Mouse (Mus musculus) ovary, postnatal 36 days (tissue): Measurements from ENCODE around the gene Osbpl3.

Experiments used
- DNase-seq: peaks from one replicate; pipeline ENCODE4 v3.0.0; 2022; ENCODE audit warnings: low spot score, mixed read lengths

Gene Osbpl3

GRCm38 (mm10) chr6:50371501-50372086, 84.4 kb downstream of the Osbpl3 start:
- DNase-seq: no peak

DNA sequence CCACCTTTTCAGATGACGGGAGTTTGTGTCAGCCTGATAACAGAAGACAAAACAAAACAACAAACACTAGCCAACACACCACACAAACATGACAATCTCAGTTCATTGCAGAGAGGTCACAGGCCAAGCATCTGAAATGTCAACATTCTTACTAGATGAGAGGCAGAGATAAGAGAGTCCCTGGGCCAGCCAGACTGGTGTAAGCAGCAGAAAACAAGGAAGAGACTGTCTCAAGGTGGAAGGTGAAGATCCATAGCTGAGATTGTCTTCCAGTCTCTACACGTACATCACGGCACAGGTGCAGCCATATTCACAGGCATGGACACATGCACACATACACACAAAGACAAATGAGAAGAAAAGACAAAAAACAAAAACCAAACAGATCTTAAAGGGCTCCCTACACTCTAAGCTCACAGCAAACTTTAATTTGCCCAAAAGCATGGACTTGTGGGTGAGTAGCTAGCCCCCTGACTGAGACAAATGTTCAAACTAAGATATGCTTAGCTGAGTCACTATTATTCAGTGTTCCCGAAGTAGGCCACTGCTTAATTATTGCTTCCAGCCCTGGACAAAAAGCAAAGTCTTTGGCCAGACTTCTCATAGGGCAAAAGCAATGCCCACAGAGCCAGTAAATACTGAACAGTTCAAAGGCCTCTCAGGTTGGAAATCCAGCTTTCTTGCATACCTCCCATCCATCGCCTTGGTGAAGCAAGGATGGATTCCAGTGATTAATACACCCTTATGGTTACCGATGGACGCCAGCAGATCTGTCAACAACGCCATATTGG, 87.3 kb downstream of the Osbpl3 start:
- DNase-seq: no peak

DNA sequence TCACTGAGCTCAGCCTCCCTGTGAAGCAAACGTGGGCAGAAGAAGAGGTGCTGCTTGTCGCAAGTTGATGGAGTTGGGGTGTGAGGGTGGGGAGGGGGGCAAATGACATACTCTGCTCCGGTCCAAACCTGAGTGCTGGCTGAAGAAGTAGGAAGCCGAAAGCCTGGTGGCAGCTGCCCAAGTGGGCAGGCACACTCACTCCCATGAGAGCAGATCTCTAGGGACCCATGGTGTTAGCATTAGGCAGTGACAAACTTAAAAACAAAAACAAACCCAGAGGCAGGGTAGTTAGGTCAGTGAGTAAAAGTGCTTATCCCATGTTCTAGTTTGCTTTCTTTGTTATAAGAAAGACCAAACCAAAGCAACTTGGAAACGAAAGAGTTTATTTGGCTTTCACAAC, 88.2 kb downstream of the Osbpl3 start:
- DNase-seq: no peak

GRCm38 (mm10) chr6:50366724-50367123, 89.3 kb downstream of the Osbpl3 start:
- DNase-seq: no peak

DNA sequence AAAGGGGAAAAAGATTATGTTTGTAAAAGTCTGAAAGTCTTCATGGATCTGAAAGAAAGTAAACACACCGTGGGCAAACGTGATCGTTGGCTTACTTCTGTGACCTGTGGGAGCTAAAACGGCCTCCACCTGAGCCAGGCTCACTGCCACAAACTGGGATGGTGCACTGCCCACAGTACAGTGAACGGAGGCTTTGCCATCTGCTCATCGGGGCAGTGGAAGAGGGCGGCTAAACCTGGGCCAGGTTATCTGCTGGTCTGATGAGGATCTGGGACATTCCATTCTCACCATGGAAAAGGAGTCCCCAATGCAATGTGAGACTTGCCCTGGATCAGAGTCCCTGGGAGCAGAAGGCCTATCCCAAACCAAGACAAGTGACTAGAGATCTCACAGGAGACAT, 89.7 kb downstream of the Osbpl3 start:
- no peak for DNase-seq

GRCm38 (mm10) chr6:50364364-50364763, 91.6 kb downstream of the Osbpl3 start:
- no peak for DNase-seq

- no peak for DNase-seq
Observed at GRCm38 (mm10) chr6:50363385-50363784, 92.6 kb downstream of the Osbpl3 start.

DNA sequence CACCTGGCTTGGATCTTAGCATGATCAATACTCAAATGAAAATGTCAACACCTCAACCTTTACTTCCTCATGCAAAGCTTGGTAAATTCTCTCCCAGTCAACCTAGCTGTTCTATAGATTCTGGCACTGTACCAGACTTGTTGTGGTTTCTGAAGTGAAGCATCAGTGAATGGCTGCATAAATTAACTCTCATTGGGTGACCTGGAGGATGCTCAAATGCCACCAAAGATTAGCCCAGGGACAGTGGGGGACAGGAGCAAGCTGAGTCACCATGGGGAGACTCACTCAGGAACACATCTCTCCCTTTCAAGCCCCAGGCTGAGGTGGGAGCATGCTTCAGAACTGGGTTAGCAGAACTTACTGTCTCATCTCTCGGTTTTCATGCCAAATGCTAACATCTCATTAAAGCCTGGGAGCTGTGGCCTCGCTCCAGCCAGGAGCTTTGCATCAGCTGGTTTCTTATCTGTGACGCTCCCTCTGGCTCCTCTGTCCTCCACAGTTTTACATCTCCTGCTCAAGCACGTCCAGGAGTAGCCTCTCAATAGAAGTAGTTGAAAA, 93.2 kb downstream of the Osbpl3 start:
- no peak for DNase-seq

- DNase-seq: no peak
Observed at GRCm38 (mm10) chr6:50362196-50362595, 93.8 kb downstream of the Osbpl3 start.

DNA sequence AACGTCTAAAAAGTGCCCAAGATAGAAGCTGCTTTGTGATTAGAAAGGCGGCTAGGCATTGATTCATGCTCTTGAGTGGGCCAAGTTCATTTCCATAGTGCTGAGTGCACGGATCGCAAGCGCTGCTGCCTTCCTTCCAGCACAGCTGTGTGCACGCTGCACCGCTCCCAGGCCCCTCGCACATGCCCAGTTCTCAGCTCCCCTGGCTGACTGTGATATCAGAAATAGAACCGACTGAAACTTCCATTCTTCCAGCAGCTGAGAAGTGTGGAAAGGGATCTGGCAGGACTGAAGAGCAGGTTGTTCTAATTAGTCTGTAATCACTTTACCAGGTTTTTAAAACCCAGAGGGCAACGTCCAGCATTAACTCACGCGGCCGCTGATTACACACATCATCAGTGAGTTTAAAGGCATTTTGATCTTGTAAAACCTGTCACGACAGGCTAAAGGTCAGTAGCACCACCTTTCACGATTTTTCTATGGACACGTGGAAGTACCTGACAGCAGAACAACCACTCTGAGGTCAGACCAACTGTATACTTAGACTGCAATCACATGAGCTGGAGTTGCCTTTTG, 97.8 kb downstream of the Osbpl3 start:
- DNase-seq: no peak

- no peak for DNase-seq
Observed at GRCm38 (mm10) chr6:50354688-50355660, 101.0 kb downstream of the Osbpl3 start.

DNA sequence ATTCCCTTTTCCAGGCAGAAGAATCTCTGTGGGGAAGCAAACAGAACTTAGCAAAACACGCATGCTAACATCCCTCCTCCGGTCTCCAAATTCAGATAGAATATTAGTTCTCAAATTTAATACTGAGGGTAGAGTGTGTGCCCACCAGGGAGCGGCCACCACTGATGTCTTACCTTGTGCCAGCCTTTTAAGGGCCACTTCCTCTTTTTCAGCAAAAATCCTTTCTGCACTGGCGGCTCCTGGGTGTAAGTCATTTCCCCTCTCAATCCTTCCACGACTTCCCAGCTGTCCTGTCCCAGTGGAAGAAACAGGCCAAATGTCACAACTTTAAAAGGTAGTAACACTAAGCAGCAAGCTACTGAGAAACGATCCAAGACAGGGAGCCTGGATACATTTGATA, 103.2 kb downstream of the Osbpl3 start:
- no peak for DNase-seq

DNA sequence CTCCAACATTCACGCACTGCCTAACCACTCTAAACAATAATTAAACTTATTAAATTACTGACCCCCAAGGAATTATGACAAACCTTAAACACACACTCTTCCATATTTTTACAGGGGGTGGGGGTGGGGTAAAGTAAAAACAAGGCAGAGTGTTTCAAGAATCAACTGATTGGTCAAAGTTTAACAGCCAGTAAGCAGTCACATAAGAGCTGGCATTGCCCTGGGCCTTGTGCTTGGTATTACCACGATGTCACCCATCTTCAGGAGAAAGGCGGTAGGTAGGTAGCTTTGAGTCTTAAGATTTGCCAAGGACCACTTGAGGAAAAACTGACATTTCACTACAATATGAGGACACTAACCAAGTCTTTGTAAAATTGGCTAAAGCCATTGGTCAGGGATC, 105.1 kb downstream of the Osbpl3 start:
- DNase-seq: no peak

DNA sequence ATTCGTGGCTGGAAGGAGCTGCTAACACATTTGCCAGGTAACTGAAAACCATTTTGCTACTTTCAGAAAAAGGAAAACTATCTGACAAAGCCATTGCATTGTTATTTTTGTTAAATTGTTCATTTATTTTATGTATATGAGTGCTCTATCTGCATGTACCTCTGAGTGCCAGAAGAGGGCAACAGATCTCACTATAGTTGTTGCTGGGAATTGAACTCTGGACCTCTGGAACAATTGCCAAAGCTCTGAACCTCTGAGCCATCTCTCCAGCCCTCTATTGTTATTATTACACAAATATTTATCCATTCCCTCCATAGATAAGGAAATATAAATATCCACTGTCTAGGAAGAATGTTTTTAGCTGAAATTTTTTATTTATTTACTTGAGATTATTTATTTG, 107.4 kb downstream of the Osbpl3 start:
- no peak for DNase-seq

GRCm38 (mm10) chr6:50346204-50346603, 109.8 kb downstream of the Osbpl3 start:
- no peak for DNase-seq

GRCm38 (mm10) chr6:50340226-50340906, 115.6 kb downstream of the Osbpl3 start:
- DNase-seq: no peak

DNA sequence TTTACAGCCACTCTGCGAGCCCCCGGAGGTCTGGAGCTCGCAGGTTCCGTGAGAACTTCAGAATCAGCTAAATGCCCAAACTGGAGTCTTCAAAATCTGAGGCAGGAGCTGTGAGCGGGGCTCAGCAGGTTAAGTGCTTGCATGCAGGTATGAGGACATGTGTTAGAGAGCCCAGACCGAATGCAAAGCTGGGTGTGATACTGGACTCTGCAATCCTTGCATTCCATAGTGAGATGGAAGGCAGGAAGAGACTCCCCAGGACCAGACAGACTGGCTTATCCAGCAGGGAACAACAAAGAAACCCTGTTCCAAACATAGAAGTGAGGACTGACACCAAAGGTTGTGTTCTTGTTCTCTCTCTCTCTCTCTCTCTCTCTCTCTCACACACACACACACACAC, 118.6 kb downstream of the Osbpl3 start:
- DNase-seq: no peak

DNA sequence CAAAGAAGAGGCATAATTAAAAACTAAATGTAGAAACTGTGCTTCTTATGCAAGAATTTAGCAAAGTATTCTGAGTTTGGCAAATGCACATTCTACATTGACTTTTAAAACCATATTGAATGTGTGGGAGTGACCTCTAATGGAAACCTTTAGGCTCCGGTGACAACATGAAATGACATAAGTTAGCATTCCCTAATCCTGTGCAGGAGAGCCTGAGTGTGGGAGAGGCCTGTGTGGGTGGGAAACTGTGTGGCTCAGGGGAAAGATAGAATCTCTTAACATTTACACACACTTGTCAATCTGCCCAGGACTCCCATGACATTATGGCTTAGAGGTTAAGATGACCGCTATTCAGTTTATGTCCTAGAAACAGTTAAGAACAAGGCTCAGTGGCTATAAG, 119.6 kb downstream of the Osbpl3 start:
- no peak for DNase-seq

- DNase-seq: no peak
Observed at GRCm38 (mm10) chr6:50334846-50335821, 120.9 kb downstream of the Osbpl3 start.

DNA sequence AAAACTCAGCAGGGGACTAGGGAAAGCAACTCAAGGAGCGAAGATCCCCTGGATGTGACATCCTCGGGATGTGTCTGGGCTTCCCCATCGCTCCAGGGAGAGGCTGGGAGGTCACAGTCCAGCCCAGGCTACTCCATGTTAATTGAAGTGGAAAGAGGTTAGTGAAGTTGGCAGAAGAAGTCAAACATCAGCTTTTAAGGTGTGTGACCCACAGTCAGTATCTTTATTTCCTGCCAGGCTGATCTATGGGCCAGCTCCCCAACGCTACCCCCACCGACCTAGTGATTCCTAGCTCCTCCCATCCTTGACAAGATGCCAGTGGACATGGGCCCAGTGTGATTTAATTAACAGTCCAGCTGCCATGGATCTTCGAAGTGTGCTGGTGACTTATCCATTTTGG, 122.7 kb downstream of the Osbpl3 start:
- no peak for DNase-seq
